Mouse (Mus musculus) stomach, embryonic 14.5 days (tissue): Measurements from ENCODE around the gene Ssr4. TPM values are rescaled to one million over a fixed set of nuclear protein-coding genes. Genes with fewer than 3 reads are reported as not detected.
"Not testable (repeated sequence)": the region's sequence is repeated elsewhere in the genome, so short reads cannot be mapped to it uniquely, and the experiment has no call there.

Experiments
- ATAC-seq: fragments of 200-750 bp; cut with Nextera tagmentation; 2 replicates; pipeline ENCODE4 v1.8.0; 2017; ENCODE audit warnings: low read depth, moderate TSS enrichment; ENCODE audit not compliant: insufficient number of reproducible peaks, insufficient read depth, low FRiP score
- H3K27ac ChIP-seq: fragments of 300-500 bp; sonication (generic); 2 replicates; pipeline ENCODE4 v1.5.1; 2014; ENCODE audit warnings: mild to moderate bottlenecking, low read length, moderate library complexity, mixed read lengths
- H3K27me3 ChIP-seq: fragments of 300-500 bp; sonication (generic); 2 replicates; pipeline ENCODE4 v1.6.1; 2014; ENCODE audit warnings: low read length, control low read depth, mixed read lengths; ENCODE audit not compliant: control insufficient read depth, insufficient read depth
- H3K36me3 ChIP-seq: fragments of 300-500 bp; sonication (generic); 2 replicates; pipeline ENCODE4 v1.6.1; 2014; ENCODE audit warnings: mild to moderate bottlenecking, control low read depth, low read length, moderate library complexity, mixed read lengths; ENCODE audit not compliant: control insufficient read depth, insufficient read depth
- H3K4me1 ChIP-seq: fragments of 300-500 bp; sonication (generic); 2 replicates; pipeline ENCODE4 v1.6.1; 2014; ENCODE audit warnings: low read length, control low read depth, mixed read lengths; ENCODE audit not compliant: control insufficient read depth, insufficient read depth
- H3K4me2 ChIP-seq: fragments of 300-500 bp; sonication (generic); replicated peaks from 2 replicates; pipeline ENCODE4 v1.6.1; 2014; ENCODE audit warnings: low read depth, low read length, control low read depth
- H3K4me3 ChIP-seq: fragments of 300-500 bp; sonication (generic); 2 replicates; pipeline ENCODE4 v1.5.1; 2014; ENCODE audit warnings: low read depth, low read length, control low read depth
- H3K9ac ChIP-seq: fragments of 300-500 bp; sonication (generic); replicated peaks from 2 replicates; pipeline ENCODE4 v1.6.1; 2014; ENCODE audit warnings: low read depth, mild to moderate bottlenecking, control low read depth, low read length, moderate library complexity, mixed read lengths
- H3K9me3 ChIP-seq: fragments of 300-500 bp; sonication (generic); 2 replicates; pipeline ENCODE4 v1.6.1; 2016; ENCODE audit warnings: low read depth, low read length, control low read depth; ENCODE audit not compliant: control insufficient read depth
- WGBS: fragments of 180-500 bp; shearing (Covaris S2); extraction: QIAGEN DNeasy Blood & Tissue Kit; methylation state at CpG from one replicate; pipeline ENCODE4 v1.1.7; 2014; 5-methylcytosine and 5-hydroxymethylcytosine counted together
- polyA plus RNA-seq: library from polyadenylated mRNA; unstranded; fragments of >200 nt; fragmentation: Nextera tagmentation; extraction: Ambion mirVana; gene quantifications from 2 replicates; pipeline ENCODE4 v1.2.1, GENCODE M21; 2014

Gene Ssr4
- 227 and 236 TPM in 2 replicates for polyA plus RNA-seq

DNA sequence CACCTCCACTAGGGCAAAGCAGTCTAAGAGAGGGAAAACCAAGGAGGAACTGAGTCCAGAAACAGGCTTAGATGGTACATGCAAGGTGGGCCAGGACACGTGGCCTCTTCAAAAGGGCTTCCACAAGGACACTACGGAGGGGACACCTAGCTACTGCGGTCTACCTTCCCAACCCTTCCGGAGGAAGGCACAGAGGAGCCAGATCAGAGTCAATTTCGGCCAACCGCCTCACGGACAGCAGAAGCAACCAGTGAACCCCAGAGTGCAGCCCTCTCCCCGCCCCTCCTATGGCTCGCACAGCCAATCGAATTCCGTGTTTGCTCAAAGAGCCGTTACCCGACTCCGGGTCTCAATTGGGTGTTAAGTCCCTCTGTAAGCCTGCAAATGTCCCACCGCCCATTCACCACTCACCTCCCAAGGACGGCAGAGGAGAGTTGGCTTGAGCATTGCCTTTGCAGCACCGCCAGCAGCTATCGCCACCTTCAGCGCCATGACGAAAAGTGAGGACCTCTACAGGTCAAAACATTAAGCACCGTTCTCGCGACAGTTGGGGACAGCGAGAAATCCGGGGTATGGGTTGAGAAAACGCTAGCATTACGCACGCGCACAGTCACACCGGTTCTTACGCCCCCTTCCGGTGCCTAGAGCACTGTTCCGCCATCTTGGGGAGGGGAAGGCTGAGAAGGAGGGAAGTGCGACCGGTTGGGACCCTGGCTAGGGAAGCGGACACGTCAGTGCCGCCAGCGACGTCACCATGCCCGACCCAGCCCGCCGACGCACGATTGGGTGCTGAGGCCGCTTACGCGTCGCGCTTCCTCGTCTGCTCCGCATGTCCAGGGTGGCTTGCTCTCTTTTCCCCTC is at the start of gene Ssr4, which contains the start of gene Idh3g:
TSS of gene Ssr4 (plus strand) at position 665 of the 861 bp plus-strand sequence.
TSS of gene Idh3g (minus strand) at position 534 of the 861 bp plus-strand sequence.
- WGBS: 15% methylated on average over 46 of the region's 52 CpGs
- ATAC-seq: peak; percentile 95

DNA sequence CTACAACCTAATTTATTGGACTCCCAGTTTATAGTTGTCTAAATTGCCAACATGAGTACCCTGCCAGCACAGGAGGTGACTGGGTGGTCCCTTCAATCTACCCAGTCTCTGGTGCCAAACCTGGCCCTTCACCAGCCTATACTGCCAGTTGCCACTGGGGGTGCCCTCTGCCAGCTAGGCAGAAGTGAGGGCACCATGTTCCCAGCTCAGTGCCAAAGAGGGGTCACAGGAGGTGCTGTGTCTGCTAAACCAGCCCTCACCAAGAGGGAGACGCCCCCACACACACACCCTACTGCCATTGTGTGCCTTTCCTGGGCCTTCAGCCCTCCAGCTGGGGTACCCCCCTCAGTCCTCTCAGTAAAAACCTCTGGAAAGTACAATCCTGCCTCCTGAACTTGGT is 48.7 kb upstream of the Ssr4 start:
- Histone ChIP-seq H3K9ac (no peak overlapping the region), H3K4me1 (no peaks in the 10 kb centered on the region), H3K4me2 (no peak overlapping the region), H3K4me3 (no peak overlapping the region), H3K9me3 (no peaks in the 10 kb centered on the region), H3K27me3 (no peaks in the 10 kb centered on the region), H3K36me3 (no peaks in the 10 kb centered on the region), H3K27ac (no peak overlapping the region)
- ATAC-seq: no peak
- WGBS: 47% methylated on average over 1 of the region's 1 CpGs

More for the DNA sequence above, at the start of gene Ssr4, which contains the start of gene Idh3g:
- Histone ChIP-seq H3K9ac (peak within 1 kb of the TSS; percentile 65), H3K9me3 (no peaks in the 10 kb centered on the region), H3K36me3 (no peaks in the 10 kb centered on the region; the same call in 1 of the 2 replicates), H3K27me3 (no peaks in the 10 kb centered on the region), H3K27ac (peak within 1 kb of the TSS; percentile 81; the same call in 1 of the 2 replicates), H3K4me3 (peak within 1 kb of the TSS; percentile 54), H3K4me2 (peak within 1 kb of the TSS; percentile 49), H3K4me1 (peaks cover 3% of the 10 kb centered on the region; the same call in 1 of the 2 replicates)

DNA sequence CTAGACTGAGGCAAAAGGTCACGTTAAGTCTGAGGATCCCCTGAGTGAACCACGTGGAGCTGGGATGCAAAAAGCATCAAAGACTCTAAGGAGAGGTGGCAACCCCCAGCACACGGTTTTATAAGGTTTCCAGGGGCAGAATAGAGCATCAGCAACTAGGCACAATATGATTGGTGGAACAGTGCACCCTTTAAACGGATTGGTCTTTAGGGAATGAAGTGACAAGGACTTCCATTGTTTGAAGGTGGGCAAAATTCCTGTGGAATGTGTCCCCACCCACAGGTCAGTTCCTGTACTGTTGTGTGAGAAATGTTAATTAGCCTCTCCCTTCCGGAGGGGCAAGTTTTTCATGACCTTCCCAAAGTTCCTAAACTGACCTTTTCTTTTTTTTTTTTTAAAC is 47.7 kb upstream of the Ssr4 start:
- WGBS: 78% methylated on average over 5 of the region's 5 CpGs
- no peak overlapping the region for H3K27ac ChIP-seq
- no peak overlapping the region for H3K4me3 ChIP-seq
- no peaks in the 10 kb centered on the region for H3K36me3 ChIP-seq
- no peaks in the 10 kb centered on the region for H3K4me1 ChIP-seq
- H3K9ac ChIP-seq: no peak overlapping the region
- no peak overlapping the region for H3K4me2 ChIP-seq
- H3K27me3 ChIP-seq: no peaks in the 10 kb centered on the region
- no peaks in the 10 kb centered on the region for H3K9me3 ChIP-seq
- no peak for ATAC-seq

DNA sequence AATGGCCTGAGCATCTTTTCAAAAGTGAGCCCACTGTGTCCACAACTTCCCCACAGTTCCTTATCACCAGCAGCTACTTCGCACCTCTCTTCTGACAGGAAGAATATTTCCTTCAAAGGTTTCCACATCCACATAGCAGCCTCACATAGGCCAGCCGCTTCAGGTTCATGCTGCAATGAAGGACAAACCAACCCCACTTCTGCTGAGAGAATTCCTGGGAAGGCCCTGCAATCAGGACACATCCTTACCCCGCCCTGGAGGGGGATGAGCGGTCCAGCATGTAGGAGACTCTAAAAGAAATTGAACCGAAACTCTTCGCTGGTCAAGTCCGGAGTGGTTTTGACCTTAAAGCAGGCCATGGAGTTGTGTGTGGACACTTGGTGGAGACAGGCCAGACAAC is 47.0 kb upstream of the Ssr4 start:
- H3K27me3 ChIP-seq, H3K4me2 ChIP-seq, H3K4me3 ChIP-seq, H3K4me1 ChIP-seq, H3K27ac ChIP-seq, H3K9me3 ChIP-seq, H3K9ac ChIP-seq, H3K36me3 ChIP-seq, ATAC-seq: not testable (repeated sequence)
- 90% methylated on average over 7 of the region's 7 CpGs for whole genome bisulfite sequencing

DNA sequence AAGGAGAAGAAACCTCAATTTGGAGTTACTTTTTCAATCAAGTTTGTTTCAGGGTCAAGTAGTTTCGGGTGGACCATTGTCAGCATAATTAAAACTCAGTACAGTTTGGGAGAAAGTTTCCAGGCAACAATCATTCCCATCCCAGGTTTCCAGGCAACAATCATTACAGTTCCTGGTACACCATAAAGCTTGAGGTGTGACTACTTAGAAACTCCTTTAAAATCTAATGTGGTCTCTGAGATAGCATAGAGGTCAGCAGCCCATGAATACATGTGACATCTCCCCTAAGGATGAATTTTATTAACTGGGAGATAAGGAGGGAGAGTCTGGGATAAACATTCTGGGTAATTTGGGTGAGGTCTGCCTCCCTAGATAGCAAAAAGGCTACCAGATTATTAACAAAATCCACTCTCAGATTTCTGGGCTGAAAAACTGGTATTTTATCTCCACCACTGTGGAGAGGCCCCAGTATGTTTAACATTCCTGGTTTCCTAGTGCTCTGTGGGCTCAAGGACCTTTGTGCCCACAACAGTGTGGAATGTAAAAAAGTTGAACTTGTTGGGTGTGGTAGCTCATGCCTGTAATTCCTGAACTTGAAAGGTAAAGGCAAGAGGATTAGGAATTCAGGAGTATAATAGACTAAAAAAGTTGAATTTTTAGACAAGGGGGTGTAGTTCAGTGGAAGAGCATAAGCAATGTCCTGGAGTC is 41.9 kb upstream of the Ssr4 start:
- Histone ChIP-seq H3K4me2 (no peak overlapping the region), H3K27ac (no peak overlapping the region)
- ATAC-seq: 0 out of 2 replicates have a peak, but pooled peaks have one; percentile 42

DNA sequence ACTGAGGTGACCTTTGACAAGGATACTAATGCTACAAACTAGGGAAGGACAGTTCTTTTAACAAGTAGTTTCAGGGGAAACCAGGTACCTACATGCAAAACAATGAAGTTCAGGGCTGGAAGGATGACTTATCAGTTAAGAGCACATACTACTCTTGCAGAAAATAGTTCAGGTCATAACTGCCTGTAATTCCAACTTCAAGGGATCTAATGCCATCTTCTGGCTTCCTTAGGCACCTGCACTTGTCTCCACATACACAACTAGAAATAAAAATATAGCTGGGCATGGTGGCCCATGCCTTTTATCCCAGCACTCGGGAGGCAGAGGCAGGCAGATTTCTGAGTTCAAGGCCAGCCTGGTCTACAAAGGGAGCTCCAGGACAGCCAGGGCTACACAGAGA is 37.9 kb upstream of the Ssr4 start:
- Histone ChIP-seq H3K9ac (no peak overlapping the region), H3K36me3 (no peaks in the 10 kb centered on the region), H3K4me3 (no peak overlapping the region), H3K9me3 (no peaks in the 10 kb centered on the region), H3K27ac (no peak overlapping the region), H3K4me2 (no peak overlapping the region), H3K4me1 (no peaks in the 10 kb centered on the region), H3K27me3 (no peaks in the 10 kb centered on the region)
- ATAC-seq: no peak
- WGBS: 94% methylated on average over 1 of the region's 1 CpGs

More for the DNA sequence above, 41.9 kb upstream of the Ssr4 start:
- WGBS: 70% methylated on average over 1 of the region's 1 CpGs
- Histone ChIP-seq H3K27me3 (no peaks in the 10 kb centered on the region), H3K4me3 (no peak overlapping the region), H3K9me3 (no peaks in the 10 kb centered on the region), H3K4me1 (no peaks in the 10 kb centered on the region), H3K36me3 (no peaks in the 10 kb centered on the region), H3K9ac (no peak overlapping the region)

DNA sequence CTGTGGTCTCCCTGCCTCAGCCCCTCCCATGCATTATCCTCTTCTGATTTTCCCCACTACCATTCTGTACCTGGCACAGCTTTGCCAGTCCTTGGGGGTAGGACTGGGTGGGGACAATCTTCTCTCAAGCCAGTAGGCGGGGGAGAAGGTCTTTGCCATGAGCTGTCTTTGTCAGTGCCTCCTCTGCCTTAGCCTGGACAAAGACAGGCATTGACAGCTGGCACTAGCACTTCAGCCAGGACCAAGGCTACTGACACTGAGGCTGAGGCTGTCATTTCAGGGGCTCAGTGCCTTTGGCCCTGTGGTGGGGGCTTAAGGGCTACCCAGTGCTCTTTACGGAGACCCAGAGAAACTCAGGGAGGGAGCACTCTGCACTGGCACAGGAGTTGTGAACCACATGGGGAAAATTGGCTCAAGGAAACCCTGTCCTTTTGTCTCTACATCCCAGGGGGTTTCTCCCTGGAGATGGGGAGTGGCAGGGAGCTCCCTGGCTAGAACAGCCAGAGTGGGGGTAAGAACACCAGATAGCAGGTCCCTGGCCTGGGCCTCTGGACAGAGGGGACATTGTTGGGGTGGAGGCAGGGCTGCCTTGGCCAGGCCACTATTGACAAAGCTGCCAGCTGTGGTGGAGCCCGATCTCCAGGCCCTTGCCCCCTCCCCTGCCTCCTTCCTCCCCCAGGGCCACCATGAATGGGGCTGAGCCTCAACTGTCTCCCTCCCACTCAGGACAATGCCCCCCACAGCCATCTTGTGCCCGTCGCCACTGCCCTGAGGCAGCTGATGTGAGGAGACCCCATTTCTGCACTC is 30.3 kb upstream of the Ssr4 start, which contains the start of gene Plxnb3:
TSS of gene Plxnb3 (plus strand) at position 757 of the 807 bp plus-strand sequence.
- Histone ChIP-seq H3K9ac (no peak within 1 kb of the TSS), H3K36me3 (no peaks in the 10 kb centered on the region), H3K4me2 (no peak within 1 kb of the TSS), H3K27ac (no peak within 1 kb of the TSS), H3K4me3 (no peak within 1 kb of the TSS), H3K9me3 (no peaks in the 10 kb centered on the region), H3K4me1 (no peaks in the 10 kb centered on the region), H3K27me3 (no peaks in the 10 kb centered on the region)
- 76% methylated on average over 5 of the region's 5 CpGs for whole genome bisulfite sequencing
- ATAC-seq: no peak
